Mouse (Mus musculus) liver, embryonic 12.5 days (tissue): ENCODE data around the gene Ubash3a. TPM values are rescaled to one million over a fixed set of nuclear protein-coding genes. Genes with fewer than 3 reads are reported as not detected.

Source experiments
- ATAC-seq: fragments of 200-750 bp; cut with Nextera tagmentation; 2 replicates; pipeline ENCODE4 v1.8.0; 2017; ENCODE audit warnings: moderate number of reproducible peaks, mild to moderate bottlenecking, moderate library complexity
- H3K27ac ChIP-seq: fragments of 300-500 bp; sonication (generic); 2 replicates; pipeline ENCODE4 v1.5.1; 2016; ENCODE audit warnings: mild to moderate bottlenecking
- H3K27me3 ChIP-seq: fragments of 300-500 bp; sonication (generic); replicated peaks from 2 replicates; pipeline ENCODE4 v1.6.1; 2016; ENCODE audit warnings: mild to moderate bottlenecking, moderate library complexity
- H3K36me3 ChIP-seq: fragments of 300-500 bp; sonication (generic); 2 replicates; pipeline ENCODE4 v1.6.1; 2016; ENCODE audit warnings: mild to moderate bottlenecking, moderate library complexity
- H3K4me1 ChIP-seq: fragments of 300-500 bp; sonication (generic); 2 replicates; pipeline ENCODE4 v1.6.1; 2016
- H3K4me2 ChIP-seq: fragments of 300-500 bp; sonication (generic); 2 replicates; pipeline ENCODE4 v1.6.1; 2016; ENCODE audit warnings: mild to moderate bottlenecking, moderate library complexity
- H3K4me3 ChIP-seq: fragments of 300-500 bp; sonication (generic); 2 replicates; pipeline ENCODE4 v1.5.1; 2016; ENCODE audit warnings: mild to moderate bottlenecking, moderate library complexity
- H3K9ac ChIP-seq: fragments of 300-500 bp; sonication (generic); 2 replicates; pipeline ENCODE4 v1.6.1; 2016; ENCODE audit warnings: mild to moderate bottlenecking, moderate library complexity
- H3K9me3 ChIP-seq: fragments of 300-500 bp; sonication (generic); replicated peaks from 2 replicates; pipeline ENCODE4 v1.6.1; 2016; ENCODE audit warnings: mild to moderate bottlenecking, moderate library complexity
- WGBS: fragments of 180-500 bp; shearing (Covaris S2); methylation state at CpG from one replicate; pipeline ENCODE4 v1.1.7; 2016; ENCODE audit not compliant: insufficient replicate concordance; 5-methylcytosine and 5-hydroxymethylcytosine counted together
- polyA plus RNA-seq: library from polyadenylated mRNA; unstranded; fragments of >200 nt; fragmentation: Nextera tagmentation; extraction: Ambion mirVana; gene quantifications from 2 replicates; pipeline ENCODE4 v1.2.1, GENCODE M21; 2016

Gene Ubash3a
- polyA plus RNA-seq, 1 experiment from 2014 or later, result 25.6 TPM

DNA sequence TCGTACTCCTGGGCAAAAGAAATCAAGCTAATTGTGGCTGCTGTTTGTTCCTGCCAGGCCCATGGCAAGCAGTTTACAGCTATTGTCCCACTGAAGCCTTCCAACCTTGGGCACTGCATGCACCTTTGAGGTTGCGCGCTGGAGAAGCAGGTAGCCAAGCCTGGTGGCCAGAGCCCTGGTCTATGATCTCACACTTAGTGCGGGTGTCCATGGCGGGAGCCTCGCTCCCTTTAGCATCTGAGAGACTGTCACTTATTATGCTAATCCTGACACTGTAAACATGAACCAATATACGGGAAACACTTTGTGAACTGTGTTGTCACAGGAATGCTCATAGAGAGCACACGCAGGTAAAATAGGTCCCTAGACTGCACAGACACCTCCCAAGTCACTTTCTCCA, 66.0 kb downstream of the Ubash3a start:
- H3K4me2 ChIP-seq, result no peak overlapping the region
- no peak for ATAC-seq
- peaks cover 15% of the 10 kb centered on the region for H3K4me1 ChIP-seq
- no peaks in the 10 kb centered on the region for H3K36me3 ChIP-seq
- H3K4me3 ChIP-seq, result no peak overlapping the region
- peaks cover 7% of the 10 kb centered on the region; the same call in 1 of the 2 replicates for H3K27me3 ChIP-seq
- WGBS, result 78% methylated on average over 8 of the region's 8 CpGs
- H3K27ac ChIP-seq, result no peak overlapping the region
- H3K9ac ChIP-seq, result no peak overlapping the region
- H3K9me3 ChIP-seq, result no peaks in the 10 kb centered on the region

DNA sequence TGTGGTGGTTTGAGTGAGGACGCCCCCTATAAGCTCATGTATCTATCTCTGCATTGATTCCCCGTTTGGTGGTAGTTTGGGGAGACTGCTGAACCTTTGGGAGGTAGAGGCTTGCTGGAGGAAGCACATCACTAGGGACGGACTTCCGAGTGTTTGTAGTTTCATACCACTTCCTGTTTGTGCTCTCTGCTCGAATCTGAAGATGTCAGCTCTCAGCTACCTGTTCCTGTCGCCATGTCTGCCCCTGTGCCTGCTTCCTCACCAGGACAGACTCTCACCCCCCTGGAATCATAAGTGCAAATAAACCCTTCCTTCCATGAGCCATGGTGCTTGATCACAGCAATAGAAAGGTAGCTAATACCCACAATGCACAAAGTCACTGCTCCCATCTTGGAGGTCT, 67.5 kb downstream of the Ubash3a start:
- H3K27me3 ChIP-seq, result peaks cover 7% of the 10 kb centered on the region; the same call in 1 of the 2 replicates
- no peak overlapping the region for H3K27ac ChIP-seq
- ATAC-seq, result no peak
- no peak overlapping the region for H3K4me2 ChIP-seq
- no peaks in the 10 kb centered on the region for H3K36me3 ChIP-seq
- 30% methylated on average over 6 of the region's 6 CpGs for WGBS
- peaks cover 24% of the 10 kb centered on the region for H3K4me1 ChIP-seq
- H3K4me3 ChIP-seq, result no peak overlapping the region
- no peaks in the 10 kb centered on the region for H3K9me3 ChIP-seq
- H3K9ac ChIP-seq, result no peak overlapping the region

DNA sequence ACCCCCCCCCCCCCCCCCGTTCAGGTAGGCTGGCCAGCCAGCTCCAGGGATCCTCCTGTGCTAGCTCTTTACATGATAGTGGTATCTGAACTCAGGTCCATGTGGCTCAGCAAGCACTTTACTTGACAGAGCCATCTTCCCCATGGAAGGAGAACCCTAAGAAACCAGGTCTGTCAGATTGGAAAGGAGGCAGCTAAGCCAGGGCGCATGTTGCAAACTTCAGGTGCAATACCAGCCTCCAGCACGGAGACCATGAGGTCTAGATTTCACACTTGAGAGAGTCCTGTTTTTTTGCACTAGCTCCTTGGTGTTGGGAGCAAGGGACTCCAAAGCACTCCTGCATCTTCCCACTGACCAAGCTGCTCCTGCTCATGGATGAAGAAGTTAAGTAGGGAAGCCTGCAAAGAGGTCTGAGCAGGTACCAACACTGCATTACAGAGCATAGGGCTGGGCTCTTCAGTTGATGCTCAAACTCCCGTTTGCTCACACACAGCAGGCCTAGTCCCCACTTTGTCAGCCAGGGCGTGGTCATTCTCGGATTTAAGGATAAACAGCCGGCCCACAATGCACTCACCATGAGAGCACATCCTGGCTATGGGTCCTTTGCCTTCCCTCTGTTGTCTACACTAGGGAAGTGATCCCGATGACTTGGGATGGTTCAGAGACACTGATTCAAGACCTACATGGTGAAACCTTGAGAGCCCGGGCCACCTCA, 68.7 kb downstream of the Ubash3a start:
- Histone ChIP-seq H3K4me3 (peak overlapping the region; percentile 43), H3K9ac (no peak overlapping the region)

DNA sequence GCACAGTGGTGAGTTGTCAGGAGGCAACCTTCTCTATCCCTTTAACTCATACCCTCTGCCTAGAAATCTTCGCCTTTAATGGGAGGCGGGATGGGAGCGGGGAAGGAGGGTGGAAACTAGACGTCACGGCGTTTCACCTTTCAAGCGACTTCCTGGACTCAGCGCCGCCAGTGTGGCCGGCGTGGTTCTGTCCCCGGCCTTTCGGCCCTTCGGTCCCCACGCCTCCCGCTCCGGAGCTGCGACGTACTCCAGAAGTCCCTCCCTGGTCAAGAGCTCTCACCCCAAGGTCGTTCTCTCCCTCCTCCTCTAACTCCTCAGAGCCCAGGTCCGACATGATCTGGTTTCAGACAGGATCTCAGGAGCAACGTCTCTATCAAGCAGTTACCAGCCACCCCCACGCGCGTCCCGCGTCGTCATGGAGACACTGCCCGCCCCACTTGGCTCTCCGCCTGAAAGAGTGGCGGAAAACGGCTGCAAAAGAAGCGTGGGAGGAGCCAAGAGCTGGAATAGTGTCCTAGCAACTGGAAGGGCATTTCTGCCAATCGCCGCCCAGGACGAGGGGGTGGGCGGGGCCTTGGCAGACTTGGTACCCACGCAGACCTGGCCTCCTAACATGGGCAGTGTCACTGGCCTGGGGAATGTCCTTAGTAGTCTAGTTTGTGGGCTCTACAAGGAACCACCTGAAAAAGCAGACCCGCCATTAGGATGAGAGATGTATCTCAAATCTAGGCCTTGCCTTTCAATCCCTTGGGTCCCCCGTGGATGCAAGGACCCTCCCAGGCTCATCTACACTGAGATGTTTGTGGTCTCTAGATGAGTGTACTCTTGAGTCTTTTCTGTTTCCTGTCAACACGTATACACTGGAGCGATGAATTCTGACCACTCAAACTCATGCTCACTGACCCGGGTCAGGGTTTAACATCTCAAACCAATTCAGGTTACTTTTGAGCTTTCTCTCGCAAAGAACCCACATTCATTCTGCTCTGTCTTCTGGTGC, 69.5 kb downstream of the Ubash3a start, which contains the start of gene Rsph1:
Gene Rsph1, minus strand, starts transcription at position 462 of the 997 bp plus-strand sequence.
- H3K9me3 ChIP-seq, result no peaks in the 10 kb centered on the region
- peak within 1 kb of the TSS; percentile 66 for H3K4me2 ChIP-seq
- peaks cover 12% of the 10 kb centered on the region; the same call in 1 of the 2 replicates for H3K27me3 ChIP-seq
- 12% methylated on average over 44 of the region's 44 CpGs for WGBS
- no peaks in the 10 kb centered on the region for H3K36me3 ChIP-seq
- H3K4me1 ChIP-seq, result peaks cover 19% of the 10 kb centered on the region
- H3K27ac ChIP-seq, result no peak within 1 kb of the TSS
- H3K4me3 ChIP-seq, result peak within 1 kb of the TSS; percentile 43
- H3K9ac ChIP-seq, result no peak within 1 kb of the TSS
- peak; percentile 55 for ATAC-seq

More for the DNA sequence above, 68.7 kb downstream of the Ubash3a start:
- 0 out of 2 replicates have a peak, but pooled peaks have one; percentile 24 for ATAC-seq
- Histone ChIP-seq H3K27me3 (peaks cover 7% of the 10 kb centered on the region; the same call in 1 of the 2 replicates), H3K36me3 (no peaks in the 10 kb centered on the region), H3K9me3 (no peaks in the 10 kb centered on the region), H3K4me2 (peak overlapping the region; percentile 66), H3K27ac (no peak overlapping the region), H3K4me1 (peaks cover 19% of the 10 kb centered on the region)
- 23% methylated on average over 9 of the region's 9 CpGs for WGBS

DNA sequence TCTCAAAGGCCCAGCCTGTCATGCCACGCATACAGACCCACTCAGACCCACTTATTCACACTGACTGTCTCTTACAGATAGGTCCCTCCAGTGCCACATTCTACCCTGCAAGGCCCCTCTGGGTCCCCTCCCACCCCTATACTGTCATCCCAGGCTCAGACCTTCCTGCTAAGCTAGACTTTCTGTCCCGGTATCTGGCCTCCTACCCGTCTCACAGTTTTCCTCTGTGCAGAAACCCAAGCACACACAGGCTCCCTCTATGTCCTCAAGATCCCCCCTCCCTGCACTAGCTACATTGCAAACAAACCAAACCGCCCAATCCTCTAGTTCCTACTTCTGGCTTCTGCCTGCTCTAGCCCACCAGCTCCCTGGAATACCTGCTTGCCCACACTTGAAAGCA, 70.3 kb downstream of the Ubash3a start:
- Histone ChIP-seq H3K27ac (no peak overlapping the region), H3K4me1 (peaks cover 19% of the 10 kb centered on the region), H3K9ac (no peak overlapping the region), H3K9me3 (no peaks in the 10 kb centered on the region), H3K36me3 (no peaks in the 10 kb centered on the region), H3K4me2 (no peak overlapping the region), H3K27me3 (peaks cover 17% of the 10 kb centered on the region; the same call in 1 of the 2 replicates), H3K4me3 (no peak overlapping the region)
- 45% methylated on average over 4 of the region's 4 CpGs for WGBS
- ATAC-seq, result no peak

DNA sequence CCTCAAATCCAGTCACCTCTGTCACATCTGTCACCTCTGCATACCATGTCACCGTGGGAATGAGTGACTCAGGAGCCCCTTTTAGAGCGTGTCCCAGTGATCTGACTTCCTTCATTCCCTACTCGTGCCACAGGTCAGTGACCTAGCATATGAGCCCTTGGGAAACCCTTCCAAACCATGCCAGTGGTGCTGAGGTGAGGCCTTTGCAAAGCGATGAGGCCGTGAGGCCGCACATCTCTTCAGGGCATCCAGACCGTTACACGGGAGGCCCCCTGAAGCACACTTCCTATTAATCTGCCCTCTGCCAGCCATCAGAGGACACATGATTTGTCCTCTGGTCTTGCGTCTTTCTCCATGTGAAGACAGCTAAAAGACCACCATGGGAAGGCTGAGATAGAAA, 71.9 kb downstream of the Ubash3a start:
- no peak for ATAC-seq
- Histone ChIP-seq H3K9me3 (no peaks in the 10 kb centered on the region), H3K4me2 (no peak overlapping the region), H3K36me3 (no peaks in the 10 kb centered on the region), H3K4me3 (no peak overlapping the region), H3K27me3 (peaks cover 20% of the 10 kb centered on the region; the same call in 1 of the 2 replicates), H3K27ac (no peak overlapping the region), H3K4me1 (peaks cover 19% of the 10 kb centered on the region), H3K9ac (no peak overlapping the region)
- WGBS, result 60% methylated on average over 9 of the region's 9 CpGs

DNA sequence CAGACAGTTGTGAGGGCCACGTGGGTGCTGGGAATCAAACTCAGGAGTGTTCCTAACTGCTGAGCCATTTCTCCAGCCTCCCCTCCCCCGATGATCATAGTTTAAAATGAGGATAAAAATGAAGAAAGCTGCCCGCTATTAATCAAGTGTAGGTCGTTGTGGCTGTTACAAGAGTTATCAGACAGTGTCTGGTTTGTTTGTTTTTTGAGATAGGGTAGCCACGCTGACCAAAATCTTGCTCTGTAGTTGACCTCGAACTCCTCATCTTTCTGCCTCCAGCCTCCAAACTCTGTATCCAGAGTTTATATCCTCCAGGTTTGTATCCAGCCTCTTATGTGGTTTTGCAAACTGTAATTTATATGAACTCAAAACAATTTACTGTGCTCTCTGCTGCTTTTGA, 72.6 kb downstream of the Ubash3a start:
- 16% methylated on average over 6 of the region's 6 CpGs for WGBS
- peaks cover 20% of the 10 kb centered on the region; the same call in 1 of the 2 replicates for H3K27me3 ChIP-seq
- H3K36me3 ChIP-seq, result no peaks in the 10 kb centered on the region
- ATAC-seq, result no peak
- peaks cover 19% of the 10 kb centered on the region for H3K4me1 ChIP-seq
- no peak overlapping the region for H3K4me2 ChIP-seq
- no peak overlapping the region for H3K27ac ChIP-seq
- no peak overlapping the region for H3K4me3 ChIP-seq
- H3K9me3 ChIP-seq, result no peaks in the 10 kb centered on the region
- no peak overlapping the region for H3K9ac ChIP-seq

DNA sequence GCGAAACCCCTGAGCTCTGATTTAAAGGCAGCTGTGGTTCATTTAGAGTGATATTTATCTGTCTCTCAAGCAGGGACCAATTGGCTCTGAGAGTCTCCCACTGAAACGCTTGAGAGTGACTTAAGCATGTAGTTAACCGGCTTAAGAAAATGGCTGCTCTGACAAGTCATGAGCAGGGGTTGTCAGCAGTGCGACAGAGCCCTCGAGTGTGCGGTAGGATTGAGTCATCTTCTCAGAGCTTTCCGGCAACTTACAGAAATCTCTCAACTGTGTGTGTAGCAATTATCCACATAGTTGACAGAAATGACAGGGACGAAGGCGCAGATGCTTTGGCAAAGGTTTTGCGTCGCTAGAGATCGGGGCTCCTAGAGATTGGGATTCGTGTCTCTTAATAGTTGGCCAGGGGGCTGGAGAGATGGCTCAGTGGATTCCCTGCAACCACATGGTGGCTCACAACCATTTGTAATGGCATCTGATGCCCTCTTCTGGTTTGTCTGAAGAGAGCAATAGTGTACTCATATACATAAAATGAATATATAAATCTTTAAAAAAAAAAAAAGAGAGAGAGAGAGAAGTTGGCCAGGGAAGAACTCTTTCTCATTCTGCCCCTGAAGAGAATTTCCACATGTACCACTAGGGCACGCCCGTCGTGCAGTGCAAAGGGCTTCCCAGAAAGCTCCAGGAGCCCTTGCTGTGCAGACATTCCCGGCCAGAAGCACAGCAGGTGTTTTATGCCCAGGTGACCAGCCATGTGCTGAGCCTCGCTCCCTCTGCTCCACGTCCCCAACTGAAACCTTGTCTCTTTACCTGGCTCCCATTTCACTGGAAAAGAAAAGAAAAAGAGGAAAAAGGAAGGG, 74.4 kb downstream of the Ubash3a start:
- no peaks in the 10 kb centered on the region for H3K36me3 ChIP-seq
- no peak overlapping the region for H3K4me3 ChIP-seq
- H3K4me2 ChIP-seq, result no peak overlapping the region
- no peaks in the 10 kb centered on the region for H3K9me3 ChIP-seq
- ATAC-seq, result no peak
- H3K4me1 ChIP-seq, result peaks cover 12% of the 10 kb centered on the region
- H3K27me3 ChIP-seq, result peaks cover 14% of the 10 kb centered on the region
- H3K9ac ChIP-seq, result no peak overlapping the region
- H3K27ac ChIP-seq, result no peak overlapping the region
- WGBS, result 39% methylated on average over 19 of the region's 19 CpGs

DNA sequence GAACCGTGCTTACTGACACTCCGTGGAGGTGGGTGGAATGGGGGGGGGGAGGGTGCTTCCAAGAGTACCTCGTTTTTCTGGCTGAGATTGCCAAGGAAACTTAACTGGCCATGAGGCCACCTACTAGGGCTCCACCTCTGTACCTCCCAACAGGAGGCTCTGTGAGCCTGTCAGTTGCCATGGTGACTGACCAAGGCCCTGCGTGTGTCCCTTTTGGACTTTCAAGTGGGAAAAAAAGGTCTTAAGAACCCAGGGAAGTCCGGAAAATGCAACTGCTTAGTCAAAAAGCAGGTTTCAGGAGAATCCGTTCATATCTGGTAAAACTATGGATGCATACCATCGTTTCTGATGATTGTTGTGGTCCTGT, 75.0 kb downstream of the Ubash3a start:
- Histone ChIP-seq H3K4me2 (no peak overlapping the region), H3K9ac (no peak overlapping the region), H3K4me1 (peaks cover 9% of the 10 kb centered on the region), H3K9me3 (no peaks in the 10 kb centered on the region), H3K27ac (no peak overlapping the region), H3K27me3 (peaks cover 17% of the 10 kb centered on the region), H3K36me3 (no peaks in the 10 kb centered on the region), H3K4me3 (no peak overlapping the region)
- ATAC-seq, result no peak
- 32% methylated on average over 7 of the region's 7 CpGs for WGBS

DNA sequence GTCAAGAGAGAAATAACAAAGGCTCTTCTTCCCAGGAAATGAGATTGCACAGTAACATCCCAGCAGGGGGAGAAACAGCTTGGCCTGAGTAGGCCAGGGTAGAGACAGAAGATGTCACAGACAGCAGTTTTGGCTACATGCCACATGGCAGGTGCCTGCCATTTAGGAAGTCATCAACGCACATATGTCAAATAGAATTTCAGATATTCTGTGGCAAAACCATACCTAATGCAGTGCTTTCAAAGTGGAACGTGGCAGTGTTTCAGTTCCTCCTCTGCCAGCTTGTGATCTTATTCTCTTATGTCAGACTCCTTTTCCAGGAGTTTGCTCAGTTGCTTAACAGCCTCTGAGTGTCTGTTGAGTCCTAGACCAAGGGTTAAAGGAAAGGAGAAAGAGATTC, 78.2 kb downstream of the Ubash3a start:
- H3K36me3 ChIP-seq, result no peaks in the 10 kb centered on the region
- H3K4me2 ChIP-seq, result no peak overlapping the region
- no peaks in the 10 kb centered on the region for H3K9me3 ChIP-seq
- no peak overlapping the region for H3K4me3 ChIP-seq
- WGBS, result 65% methylated on average over 2 of the region's 2 CpGs
- ATAC-seq, result no peak
- no peak overlapping the region for H3K9ac ChIP-seq
- H3K27me3 ChIP-seq, result peaks cover 17% of the 10 kb centered on the region
- no peak overlapping the region for H3K27ac ChIP-seq
- H3K4me1 ChIP-seq, result no peaks in the 10 kb centered on the region

DNA sequence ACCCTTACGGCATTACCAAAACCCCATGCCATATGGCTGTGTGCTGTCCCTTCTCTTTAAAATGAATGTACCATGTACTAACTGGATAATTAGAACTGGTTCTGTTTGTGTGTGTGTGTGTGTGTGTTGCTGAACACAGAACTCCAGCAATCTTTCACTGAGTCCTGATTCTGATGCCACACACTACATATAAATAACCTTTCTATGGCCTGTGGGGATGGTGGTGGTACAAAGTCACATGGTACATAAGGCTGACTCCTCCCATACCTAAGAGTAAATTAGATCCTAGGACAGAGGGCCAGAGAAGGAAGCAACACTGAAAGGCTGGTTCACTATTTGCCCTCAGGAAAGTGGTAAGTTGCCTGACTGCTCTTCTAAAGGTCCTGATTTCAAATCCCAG, 78.8 kb downstream of the Ubash3a start, which contains the start of gene Slc37a1:
Gene Slc37a1, plus strand, starts transcription at position 301 of the 400 bp plus-strand sequence.
- no peak within 1 kb of the TSS for H3K9ac ChIP-seq
- H3K27me3 ChIP-seq, result peaks cover 16% of the 10 kb centered on the region
- H3K9me3 ChIP-seq, result no peaks in the 10 kb centered on the region
- WGBS, result 81% methylated on average over 1 of the region's 1 CpGs
- no peak within 1 kb of the TSS for H3K4me3 ChIP-seq
- no peaks in the 10 kb centered on the region for H3K4me1 ChIP-seq
- H3K4me2 ChIP-seq, result no peak within 1 kb of the TSS
- no peak within 1 kb of the TSS for H3K27ac ChIP-seq
- H3K36me3 ChIP-seq, result no peaks in the 10 kb centered on the region
- no peak for ATAC-seq
